Mouse (Mus musculus): Measurements from ENCODE around the gene Ints3. TPM values are rescaled to one million over a fixed set of nuclear protein-coding genes. Genes with fewer than 3 reads are reported as not detected.
"Not testable (repeated sequence)": the region's sequence is repeated elsewhere in the genome, so short reads cannot be mapped to it uniquely, and the experiment has no call there.

The Ints3 gene
- polyA plus RNA-seq, 1 experiment from 2014 or later, result 43.6 TPM

GRCm38 (mm10) chr3:90373432-90374028, 59.9 kb downstream of the Ints3 start:
- Histone ChIP-seq H3K9ac (no peak overlapping the region), H3K4me3 (no peak overlapping the region), H3K4me1 (no peaks in the 10 kb centered on the region), H3K27ac (no peak overlapping the region), H3K27me3 (no peaks in the 10 kb centered on the region), H3K4me2 (replicated peaks) (no peak overlapping the region), H3K9me3 (no peaks in the 10 kb centered on the region), H3K36me3 (no peaks in the 10 kb centered on the region)
- WGBS, result 35% methylated on average over 4 of the region's 4 CpGs
- no peak; the same call in 1 of the 2 replicates for ATAC-seq (ENCODE audit: insufficient number of reproducible peaks, insufficient read depth, low FRiP score, low TSS enrichment)

DNA sequence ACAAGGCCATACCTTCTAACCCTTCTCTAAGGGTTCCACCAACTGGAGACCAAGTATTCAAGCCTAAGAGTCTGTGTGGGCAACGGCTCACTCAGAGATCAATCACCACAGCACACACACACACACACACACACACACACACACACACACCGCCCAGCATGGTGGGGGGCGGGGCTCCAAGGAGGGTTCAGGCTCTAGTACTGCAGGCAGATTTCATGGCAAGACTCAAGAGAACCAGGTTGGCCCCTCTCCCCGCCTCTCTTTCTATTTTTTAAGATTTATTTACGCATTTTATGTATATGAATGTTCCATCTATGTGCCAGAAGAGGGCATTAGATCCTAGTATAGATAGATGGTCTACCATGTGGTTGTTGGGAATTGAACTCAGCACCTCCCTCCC, 60.6 kb downstream of the Ints3 start:
- H3K4me2 ChIP-seq (replicated peaks), result no peak overlapping the region
- H3K9me3 ChIP-seq, result no peaks in the 10 kb centered on the region
- no peak overlapping the region for H3K9ac ChIP-seq
- ATAC-seq (ENCODE audit: insufficient number of reproducible peaks, insufficient read depth, low FRiP score, low TSS enrichment), result no peak
- H3K36me3 ChIP-seq, result no peaks in the 10 kb centered on the region
- H3K4me3 ChIP-seq, result no peak overlapping the region
- WGBS, result 67% methylated on average over 5 of the region's 5 CpGs
- no peaks in the 10 kb centered on the region for H3K4me1 ChIP-seq
- no peak overlapping the region for H3K27ac ChIP-seq
- no peaks in the 10 kb centered on the region for H3K27me3 ChIP-seq

GRCm38 (mm10) chr3:90371857-90372256, 61.6 kb downstream of the Ints3 start:
- no peak for ATAC-seq (ENCODE audit: insufficient number of reproducible peaks, insufficient read depth, low FRiP score, low TSS enrichment)
- Histone ChIP-seq H3K9ac (no peak overlapping the region), H3K4me2 (replicated peaks) (no peak overlapping the region), H3K4me1 (no peaks in the 10 kb centered on the region), H3K27ac (no peak overlapping the region), H3K27me3 (no peaks in the 10 kb centered on the region), H3K9me3 (no peaks in the 10 kb centered on the region), H3K4me3 (no peak overlapping the region), H3K36me3 (no peaks in the 10 kb centered on the region)
- 74% methylated on average over 7 of the region's 7 CpGs for WGBS

DNA sequence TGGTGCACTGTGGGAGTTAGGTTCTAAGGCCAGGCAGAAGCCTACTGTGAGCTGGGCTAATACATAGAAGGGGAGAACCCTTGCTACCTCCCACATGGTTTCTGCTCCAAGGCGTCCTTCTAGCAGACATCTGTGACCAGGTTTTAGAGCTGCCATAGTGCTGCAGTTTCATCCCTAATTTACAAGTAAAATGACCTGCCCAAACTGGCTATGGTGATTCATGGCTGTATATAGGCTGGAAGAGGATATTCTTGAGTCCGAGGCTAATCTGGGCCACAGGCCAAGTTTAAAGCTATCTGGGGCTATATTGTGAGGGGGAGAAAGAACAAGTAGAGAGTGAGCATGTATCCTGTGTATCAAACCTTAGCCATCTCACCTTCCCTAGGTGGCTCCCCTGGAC, 64.4 kb downstream of the Ints3 start:
- no peaks in the 10 kb centered on the region for H3K9me3 ChIP-seq
- no peak for ATAC-seq (ENCODE audit: insufficient number of reproducible peaks, insufficient read depth, low FRiP score, low TSS enrichment)
- no peaks in the 10 kb centered on the region for H3K27me3 ChIP-seq
- no peak overlapping the region for H3K4me3 ChIP-seq
- H3K36me3 ChIP-seq, result no peaks in the 10 kb centered on the region
- WGBS, result 52% methylated on average over 2 of the region's 2 CpGs
- no peak overlapping the region for H3K27ac ChIP-seq
- no peak overlapping the region for H3K9ac ChIP-seq
- no peak overlapping the region for H3K4me2 ChIP-seq (replicated peaks)
- no peaks in the 10 kb centered on the region for H3K4me1 ChIP-seq

GRCm38 (mm10) chr3:90367001-90367632, 66.3 kb downstream of the Ints3 start:
- no peaks in the 10 kb centered on the region for H3K9me3 ChIP-seq
- H3K9ac ChIP-seq, result no peak overlapping the region
- ATAC-seq (ENCODE audit: insufficient number of reproducible peaks, insufficient read depth, low FRiP score, low TSS enrichment), result no peak
- WGBS, result 91% methylated on average over 5 of the region's 5 CpGs
- H3K4me1 ChIP-seq, result no peaks in the 10 kb centered on the region
- H3K27me3 ChIP-seq, result no peaks in the 10 kb centered on the region
- H3K4me2 ChIP-seq (replicated peaks), result no peak overlapping the region
- H3K36me3 ChIP-seq, result peaks cover 7% of the 10 kb centered on the region; the same call in 1 of the 2 replicates
- no peak overlapping the region for H3K4me3 ChIP-seq
- H3K27ac ChIP-seq, result no peak overlapping the region

GRCm38 (mm10) chr3:90362346-90362745, 71.1 kb downstream of the Ints3 start:
- H3K4me2 ChIP-seq (replicated peaks), result no peak overlapping the region
- H3K4me3 ChIP-seq, result no peak overlapping the region
- H3K27me3 ChIP-seq, result no peaks in the 10 kb centered on the region
- ATAC-seq (ENCODE audit: insufficient number of reproducible peaks, insufficient read depth, low FRiP score, low TSS enrichment), result no peak
- no peaks in the 10 kb centered on the region for H3K9me3 ChIP-seq
- no peak overlapping the region for H3K27ac ChIP-seq
- H3K9ac ChIP-seq, result no peak overlapping the region
- peaks cover 34% of the 10 kb centered on the region for H3K36me3 ChIP-seq
- H3K4me1 ChIP-seq, result no peaks in the 10 kb centered on the region
- 84% methylated on average over 2 of the region's 2 CpGs for WGBS

DNA sequence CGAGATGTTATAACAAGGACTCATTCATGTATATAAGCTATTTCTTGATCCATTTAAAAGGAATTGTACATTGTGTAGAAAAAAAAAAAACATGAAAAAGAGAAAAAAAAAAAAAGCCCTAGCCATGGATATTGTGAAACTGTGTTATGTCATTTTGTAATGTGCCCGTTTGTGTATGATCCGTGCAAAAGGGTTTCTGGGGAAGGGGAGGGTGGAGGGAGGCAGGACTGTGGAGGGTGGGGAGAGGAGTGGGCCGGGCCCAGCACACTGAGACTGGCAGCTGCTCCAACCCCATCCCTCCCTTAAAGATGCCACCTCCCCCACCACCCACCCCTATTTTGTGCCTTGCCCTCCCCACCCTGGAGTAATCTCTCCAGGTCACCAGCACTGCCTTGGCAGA, 71.9 kb downstream of the Ints3 start:
- WGBS, result 97% methylated on average over 4 of the region's 4 CpGs
- no peak overlapping the region for H3K4me3 ChIP-seq
- no peak for ATAC-seq (ENCODE audit: insufficient number of reproducible peaks, insufficient read depth, low FRiP score, low TSS enrichment)
- no peaks in the 10 kb centered on the region for H3K4me1 ChIP-seq
- H3K9me3 ChIP-seq, result no peaks in the 10 kb centered on the region
- no peak overlapping the region for H3K4me2 ChIP-seq (replicated peaks)
- no peaks in the 10 kb centered on the region for H3K27me3 ChIP-seq
- H3K9ac ChIP-seq, result no peak overlapping the region
- peaks cover 40% of the 10 kb centered on the region for H3K36me3 ChIP-seq
- no peak overlapping the region for H3K27ac ChIP-seq

GRCm38 (mm10) chr3:90359230-90359629, 74.2 kb downstream of the Ints3 start:
- H3K4me3 ChIP-seq, result no peak overlapping the region
- no peaks in the 10 kb centered on the region for H3K27me3 ChIP-seq
- no peaks in the 10 kb centered on the region for H3K9me3 ChIP-seq
- H3K4me1 ChIP-seq, result no peaks in the 10 kb centered on the region
- no peak for ATAC-seq (ENCODE audit: insufficient number of reproducible peaks, insufficient read depth, low FRiP score, low TSS enrichment)
- H3K4me2 ChIP-seq (replicated peaks), result no peak overlapping the region
- WGBS, result 95% methylated on average over 1 of the region's 1 CpGs
- H3K36me3 ChIP-seq, result peaks cover 61% of the 10 kb centered on the region
- no peak overlapping the region for H3K9ac ChIP-seq
- no peak overlapping the region for H3K27ac ChIP-seq

DNA sequence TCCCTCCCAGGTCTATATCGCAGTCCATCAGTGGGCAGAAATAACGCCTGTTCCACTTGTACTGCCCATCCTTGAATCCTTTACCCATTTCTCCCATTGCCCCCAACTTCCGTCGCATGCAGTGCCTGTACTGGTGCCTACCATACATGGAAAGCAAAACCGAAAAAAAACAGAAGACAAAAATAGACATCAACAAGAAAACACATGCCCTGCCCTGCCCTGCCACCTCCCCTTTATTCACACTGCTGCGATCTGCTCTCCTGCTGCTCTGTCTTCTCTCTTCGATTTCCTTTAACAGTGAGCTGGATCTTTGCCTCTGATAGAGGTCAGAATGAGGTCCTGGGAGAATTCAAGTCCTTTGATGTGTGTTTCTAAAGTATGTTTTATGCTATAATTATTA, 75.5 kb downstream of the Ints3 start:
- H3K36me3 ChIP-seq, result peaks cover 74% of the 10 kb centered on the region
- no peak overlapping the region for H3K4me2 ChIP-seq (replicated peaks)
- no peaks in the 10 kb centered on the region for H3K9me3 ChIP-seq
- no peaks in the 10 kb centered on the region for H3K4me1 ChIP-seq
- H3K27ac ChIP-seq, result no peak overlapping the region
- H3K27me3 ChIP-seq, result no peaks in the 10 kb centered on the region
- no peak overlapping the region for H3K9ac ChIP-seq
- H3K4me3 ChIP-seq, result no peak overlapping the region
- no peak for ATAC-seq (ENCODE audit: insufficient number of reproducible peaks, insufficient read depth, low FRiP score, low TSS enrichment)
- 94% methylated on average over 7 of the region's 7 CpGs for WGBS

GRCm38 (mm10) chr3:90347847-90348246, 85.6 kb downstream of the Ints3 start:
- Histone ChIP-seq H3K9ac (no peak overlapping the region), H3K27me3 (no peaks in the 10 kb centered on the region), H3K4me3 (no peak overlapping the region), H3K27ac (no peak overlapping the region), H3K4me1 (no peaks in the 10 kb centered on the region), H3K36me3 (peaks cover 56% of the 10 kb centered on the region), H3K4me2 (replicated peaks) (no peak overlapping the region), H3K9me3 (no peaks in the 10 kb centered on the region)
- 96% methylated on average over 4 of the region's 4 CpGs for WGBS
- ATAC-seq (ENCODE audit: insufficient number of reproducible peaks, insufficient read depth, low FRiP score, low TSS enrichment), result no peak

DNA sequence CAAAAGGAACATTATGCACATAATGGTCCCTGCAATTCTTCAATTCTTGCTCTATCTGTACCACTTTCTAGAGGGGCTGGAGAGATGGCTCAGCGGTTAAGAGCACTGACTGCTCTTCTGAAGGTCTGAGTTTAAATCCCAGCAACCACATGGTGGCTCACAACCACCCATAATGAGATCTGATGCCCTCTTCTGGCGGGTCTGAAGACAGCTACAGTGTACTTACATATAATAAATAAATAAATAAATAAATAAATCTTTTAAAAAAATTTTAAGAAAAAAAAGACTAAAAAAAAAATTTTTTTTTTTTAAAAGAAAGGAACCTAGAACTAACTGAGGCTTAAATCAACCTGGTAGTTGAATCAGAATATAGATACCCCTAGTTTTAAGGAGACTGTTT, 90.6 kb downstream of the Ints3 start:
- 68% methylated on average over 2 of the region's 2 CpGs for WGBS
- not testable (repeated sequence) for H3K27me3 ChIP-seq; H3K4me2 ChIP-seq (replicated peaks); H3K9ac ChIP-seq; H3K4me1 ChIP-seq; H3K4me3 ChIP-seq; H3K9me3 ChIP-seq; ATAC-seq (ENCODE audit: insufficient number of reproducible peaks, insufficient read depth, low FRiP score, low TSS enrichment); H3K27ac ChIP-seq
- peaks cover 33% of the 10 kb centered on the region for H3K36me3 ChIP-seq
